Mouse (Mus musculus): ENCODE measurements around the gene Prss33. TPM values are rescaled to one million over a fixed set of nuclear protein-coding genes. Genes with fewer than 3 reads are reported as not detected.

The Prss33 gene
- 0.35 TPM for polyA plus RNA-seq (2017; shearing (Covaris generic))

GRCm38 (mm10) chr17:23836006-23836575, at the start of gene Prss33:
Gene Prss33, minus strand, starts transcription at chr17:23836056.

GRCm38 (mm10) chr17:23880576-23880975, 44.7 kb upstream of the Prss33 start, which contains the start of the genes Dcpp1 and Dcpp2:
Gene Dcpp1, plus strand, starts transcription at chr17:23880876.
Gene Dcpp2, plus strand, starts transcription at chr17:23880880.

GRCm38 (mm10) chr17:23867756-23868155, 31.9 kb upstream of the Prss33 start, which contains the start of gene Prss21:
Gene Prss21, plus strand, starts transcription at chr17:23868056.

GRCm38 (mm10) chr17:23843812-23844273, 8.0 kb upstream of the Prss33 start, which contains the start of the genes Prss32 and Prss41:
Gene Prss32, plus strand, starts transcription at chr17:23843855.
Gene Prss41, minus strand, starts transcription at chr17:23844172.

DNA sequence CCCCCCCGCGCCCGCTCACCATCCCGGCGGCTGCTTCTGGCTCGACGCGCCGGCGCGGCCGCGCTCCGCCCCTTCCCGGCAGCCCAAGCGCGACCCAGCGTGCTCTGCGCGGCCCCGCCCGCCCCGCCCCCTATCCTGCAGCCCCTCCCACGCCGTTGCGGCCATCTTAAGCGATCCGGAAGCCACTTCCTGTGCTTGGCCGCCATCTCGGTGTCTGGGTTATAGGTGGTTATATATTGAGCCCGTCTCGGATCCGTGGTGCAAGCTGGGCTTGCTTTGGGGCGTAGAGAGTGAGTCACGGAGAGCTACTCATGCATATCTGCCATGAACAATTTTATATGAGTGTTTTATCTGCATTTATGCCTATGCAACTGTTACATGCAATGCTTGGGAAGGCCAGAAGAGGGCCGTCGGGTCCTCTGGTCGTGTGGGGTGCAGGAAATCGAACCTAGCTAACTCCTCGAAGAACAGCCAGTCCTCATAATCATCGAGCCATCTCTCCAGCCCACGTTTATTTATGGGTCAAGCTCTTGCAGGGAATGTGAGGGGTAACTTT, 6.7 kb downstream of the Prss33 start, which contains the start of gene Elob:
Gene Elob (minus strand): TSS at position 73 of the 556 bp plus-strand sequence.

DNA sequence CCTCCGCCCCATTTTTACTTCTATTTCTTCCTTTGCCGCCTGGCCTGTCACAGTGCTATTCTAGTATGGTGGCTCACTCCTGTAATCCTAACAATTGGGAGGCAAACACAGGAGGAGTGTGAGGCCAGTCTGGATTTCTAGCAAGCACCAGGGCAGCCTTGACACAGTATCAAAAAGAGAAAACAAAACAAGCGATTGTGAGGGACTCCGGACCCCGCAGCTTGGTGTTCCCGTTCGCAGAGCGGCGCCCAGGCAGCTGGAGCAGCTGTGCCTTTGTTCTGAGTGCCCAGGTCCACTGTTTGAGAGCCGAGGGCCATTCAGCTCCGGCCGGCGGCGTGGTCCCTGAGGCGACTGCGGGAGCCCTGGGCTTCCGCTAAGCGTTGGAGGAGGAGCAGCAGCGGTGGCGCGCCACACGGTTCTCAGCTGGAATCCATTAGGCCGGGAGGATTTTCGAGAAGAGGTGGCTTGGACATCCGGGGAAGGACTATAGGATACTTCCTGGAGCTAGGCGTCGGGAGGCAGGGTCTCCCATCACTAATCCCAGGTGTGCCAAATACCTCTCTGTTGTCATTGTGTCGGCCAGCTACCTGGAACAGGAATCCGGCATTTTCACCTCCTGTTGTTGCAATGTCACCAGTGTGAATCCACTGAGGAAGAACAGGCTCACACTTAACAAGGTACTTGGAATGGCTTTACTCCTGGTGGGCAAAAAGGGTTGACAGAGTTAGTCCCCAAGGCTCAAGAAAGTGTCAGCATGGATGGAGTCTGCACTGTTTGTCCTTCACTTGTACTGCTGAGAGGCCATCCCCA, 45.4 kb downstream of the Prss33 start, which contains the start of gene Srrm2:
Gene Srrm2 (plus strand): TSS at position 264 of the 810 bp plus-strand sequence.

DNA sequence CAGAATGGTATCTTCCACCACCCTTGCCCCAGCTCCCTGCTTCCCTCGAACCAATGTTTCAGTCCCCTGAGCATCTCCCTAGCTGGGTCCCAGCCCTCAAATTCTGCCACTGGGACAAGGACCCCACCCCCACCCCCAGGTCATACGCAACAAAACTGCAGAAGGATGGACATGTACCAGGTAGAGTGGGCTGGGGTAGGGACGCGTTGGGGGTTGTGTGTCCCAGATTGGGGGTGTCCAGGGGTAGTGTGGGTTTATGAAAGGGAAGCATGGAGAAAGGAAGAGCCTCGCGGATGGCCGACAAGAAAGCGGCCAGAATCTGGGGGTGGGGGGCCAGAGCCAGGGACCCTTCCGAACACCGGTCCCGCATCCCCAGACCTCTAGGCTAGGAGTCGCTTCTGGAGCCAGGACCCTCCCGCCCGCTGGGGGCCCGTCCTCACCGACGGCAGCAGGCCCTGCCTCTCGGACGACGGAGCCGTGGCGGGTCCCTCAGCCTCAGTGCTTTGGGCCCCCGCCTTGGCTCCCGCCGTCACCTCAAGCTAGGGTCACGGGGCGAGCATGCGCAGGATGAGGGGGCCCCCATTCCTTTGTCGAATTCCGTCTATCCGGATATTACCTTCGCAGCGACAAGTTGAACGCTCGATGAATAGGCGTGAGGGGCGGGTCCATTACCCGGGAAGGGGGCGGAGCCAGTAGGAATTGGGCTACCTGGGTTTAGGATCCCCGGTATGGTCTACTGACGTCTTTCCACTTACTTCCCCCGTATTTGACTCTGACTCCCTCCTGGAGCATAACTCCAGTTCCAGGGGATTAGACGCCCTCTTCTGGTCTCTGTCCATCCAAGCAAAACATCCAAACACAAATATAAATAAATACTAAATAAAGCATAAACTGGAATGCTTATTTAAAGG, 50.0 kb downstream of the Prss33 start, which contains the start of gene Flywch2:
Gene Flywch2 (minus strand): TSS at position 521 of the 911 bp plus-strand sequence.

Other genes with a start within 250 kb of the Prss33 start
- not detected for gene Zfp13, start 236.6 kb downstream of the Prss33 start, polyA plus RNA-seq (2017; shearing (Covaris generic))
- gene Zscan10, start 235.2 kb downstream of the Prss33 start, polyA plus RNA-seq (2017; shearing (Covaris generic)), result 4.2 TPM
- 1.5 TPM for gene Mmp25, start 190.8 kb downstream of the Prss33 start, polyA plus RNA-seq (2017; shearing (Covaris generic))
- gene Bicdl2, start 175.6 kb downstream of the Prss33 start, polyA plus RNA-seq (2017; shearing (Covaris generic)), result not detected
- gene Hcfc1r1, start 162.5 kb downstream of the Prss33 start, polyA plus RNA-seq (2017; shearing (Covaris generic)), result 57.1 TPM
- gene Thoc6, start 162.2 kb downstream of the Prss33 start, polyA plus RNA-seq (2017; shearing (Covaris generic)), result 31.2 TPM
- 13.4 TPM for gene Tnfrsf12a, start 158.6 kb downstream of the Prss33 start, polyA plus RNA-seq (2017; shearing (Covaris generic))
- gene Cldn6, start 156.8 kb downstream of the Prss33 start, polyA plus RNA-seq (2017; shearing (Covaris generic)), result not detected
- gene Cldn9, start 152.0 kb downstream of the Prss33 start, polyA plus RNA-seq (2017; shearing (Covaris generic)), result not detected
- 0.13 TPM for gene 1520401A03Rik, start 113.3 kb downstream of the Prss33 start, polyA plus RNA-seq (2017; shearing (Covaris generic))
- 57.9 TPM for gene Pkmyt1, start 109.7 kb downstream of the Prss33 start, polyA plus RNA-seq (2017; shearing (Covaris generic))
- gene Paqr4, start 95.2 kb downstream of the Prss33 start, polyA plus RNA-seq (2017; shearing (Covaris generic)), result 3.5 TPM
- 2.8 TPM for gene Kremen2, start 90.2 kb downstream of the Prss33 start, polyA plus RNA-seq (2017; shearing (Covaris generic))
- 34.0 TPM for gene Flywch1, start 64.5 kb downstream of the Prss33 start, polyA plus RNA-seq (2017; shearing (Covaris generic))
- 4.1 TPM for gene Flywch2, start 50.0 kb downstream of the Prss33 start, polyA plus RNA-seq (2017; shearing (Covaris generic))
- gene Srrm2, start 45.5 kb downstream of the Prss33 start, polyA plus RNA-seq (2017; shearing (Covaris generic)), result 994 TPM
- 395 TPM for gene Elob, start 6.9 kb downstream of the Prss33 start, polyA plus RNA-seq (2017; shearing (Covaris generic))
- not detected for gene Prss32, start 7.8 kb upstream of the Prss33 start, polyA plus RNA-seq (2017; shearing (Covaris generic))
- gene Prss41, start 8.1 kb upstream of the Prss33 start, polyA plus RNA-seq (2017; shearing (Covaris generic)), result 4.6 TPM
- not detected for gene Prss21, start 32.0 kb upstream of the Prss33 start, polyA plus RNA-seq (2017; shearing (Covaris generic))
- not detected for gene Dcpp1, start 44.8 kb upstream of the Prss33 start, polyA plus RNA-seq (2017; shearing (Covaris generic))
- gene Dcpp2, start 44.8 kb upstream of the Prss33 start, polyA plus RNA-seq (2017; shearing (Covaris generic)), result not detected
- gene Dcpp3, start 81.4 kb upstream of the Prss33 start, polyA plus RNA-seq (2017; shearing (Covaris generic)), result not detected
- not detected for gene Sbp, start 105.6 kb upstream of the Prss33 start, polyA plus RNA-seq (2017; shearing (Covaris generic))
- not detected for gene Sbpl, start 119.2 kb upstream of the Prss33 start, polyA plus RNA-seq (2017; shearing (Covaris generic))
- gene Prss30, start 144.5 kb upstream of the Prss33 start, polyA plus RNA-seq (2017; shearing (Covaris generic)), result 5.7 TPM
- gene Prss22, start 162.0 kb upstream of the Prss33 start, polyA plus RNA-seq (2017; shearing (Covaris generic)), result not detected
- gene Prss27, start 202.1 kb upstream of the Prss33 start, polyA plus RNA-seq (2017; shearing (Covaris generic)), result 0.30 TPM
- gene Kctd5, start 237.4 kb upstream of the Prss33 start, polyA plus RNA-seq (2017; shearing (Covaris generic)), result 27.7 TPM